Mouse (Mus musculus) pancreas, adult 10 weeks (tissue): ENCODE data around the gene Rab39b. TPM values are rescaled to one million over a fixed set of nuclear protein-coding genes. Genes with fewer than 3 reads are reported as not detected.

Experiments used
- polyA plus RNA-seq: library from polyadenylated mRNA; stranded (reverse); fragments of 350-450 nt; fragmentation: Illumina TruSeq; extraction: RNeasy Lipid Tissue Mini Kit (QIAGEN cat#74804); gene quantifications from one replicate; pipeline ENCODE4 v1.2.3, GENCODE M21; 2015; ENCODE audit warnings: low read depth, low replicate concordance; ENCODE audit not compliant: insufficient read depth

Rab39b gene
- 2.1 TPM for polyA plus RNA-seq

GRCm38 (mm10) chrX:75577582-75578324, at the start of gene Rab39b:
Gene Rab39b, minus strand, starts transcription at chrX:75578231.

Other genes with a start within 250 kb of the Rab39b start
- gene Fundc2, start 195.8 kb downstream of the Rab39b start, polyA plus RNA-seq, result 5.3 TPM
- gene F8, start 195.6 kb downstream of the Rab39b start, polyA plus RNA-seq, result 0.46 TPM
- 5.4 TPM for gene Cmc4, start 161.6 kb downstream of the Rab39b start, polyA plus RNA-seq
- gene Mtcp1, start 161.6 kb downstream of the Rab39b start, polyA plus RNA-seq, result 6.0 TPM
- gene Brcc3, start 161.6 kb downstream of the Rab39b start, polyA plus RNA-seq, result 5.9 TPM
- 9.4 TPM for gene Vbp1, start 63.9 kb downstream of the Rab39b start, polyA plus RNA-seq